Mouse (Mus musculus) heart, postnatal 0 days (tissue): ENCODE results near the gene Klhl25. TPM values are rescaled to one million over a fixed set of nuclear protein-coding genes. Genes with fewer than 3 reads are reported as not detected.
A peak's percentile ranks its signal among the peaks of the same experiment; 100 is the strongest.

Source experiments
- ATAC-seq: fragments of 200-750 bp; cut with Nextera tagmentation; 2 replicates; pipeline ENCODE4 v1.8.0; 2017; ENCODE audit warnings: low read depth, moderate number of reproducible peaks, moderate library complexity; ENCODE audit not compliant: insufficient read depth
- DNase-seq: peaks from one replicate; pipeline ENCODE4 v3.0.0-alpha.2; 2016; ENCODE audit warnings: low spot score
- H3K27ac ChIP-seq: fragments of 300-500 bp; sonication (generic); 2 replicates; pipeline ENCODE4 v1.5.1; 2014; ENCODE audit warnings: low read depth, mild to moderate bottlenecking
- H3K27me3 ChIP-seq: fragments of 300-500 bp; sonication (generic); 2 replicates; pipeline ENCODE4 v1.6.1; 2014; ENCODE audit warnings: low read length, mixed read lengths; ENCODE audit not compliant: control insufficient read depth, insufficient read depth
- H3K36me3 ChIP-seq: fragments of 300-500 bp; sonication (generic); replicated peaks from 2 replicates; pipeline ENCODE4 v1.6.1; 2014; ENCODE audit warnings: low read length, mixed read lengths; ENCODE audit not compliant: control insufficient read depth, insufficient read depth
- H3K4me1 ChIP-seq: fragments of 300-500 bp; sonication (generic); 2 replicates; pipeline ENCODE4 v1.6.1; 2014; ENCODE audit warnings: antibody characterized with exemption; ENCODE audit not compliant: control insufficient read depth, insufficient read depth
- H3K4me2 ChIP-seq: fragments of 300-500 bp; sonication (generic); 2 replicates; pipeline ENCODE4 v1.6.1; 2014; ENCODE audit warnings: low read depth, mild to moderate bottlenecking, low read length, moderate library complexity
- H3K4me3 ChIP-seq: fragments of 300-500 bp; sonication (generic); 2 replicates; pipeline ENCODE4 v1.5.1; 2014; ENCODE audit warnings: low read depth, low read length
- H3K9ac ChIP-seq: fragments of 300-500 bp; sonication (generic); replicated peaks from 2 replicates; pipeline ENCODE4 v1.6.1; 2014; ENCODE audit warnings: low read depth, low read length, mixed read lengths
- H3K9me3 ChIP-seq: fragments of 300-500 bp; sonication (generic); replicated peaks from 2 replicates; pipeline ENCODE4 v1.6.1; 2016; ENCODE audit warnings: low read length; ENCODE audit not compliant: control insufficient read depth
- CTCF ChIP-seq: IDR thresholded peaks from 2 replicates; pipeline ENCODE4 v1.5.1; 2016; ENCODE audit warnings: antibody characterized with exemption, control low read depth, low read depth
- EP300 ChIP-seq: IDR thresholded peaks from 2 replicates; pipeline ENCODE4 v1.6.1; 2016; ENCODE audit warnings: antibody characterized with exemption, low read depth
- WGBS: fragments of 180-500 bp; shearing (Covaris S2); extraction: QIAGEN DNeasy Blood & Tissue Kit; methylation state at CpG from one replicate; pipeline ENCODE4 v1.1.7; 2014; 5-methylcytosine and 5-hydroxymethylcytosine counted together
- polyA plus RNA-seq: library from polyadenylated mRNA; unstranded; fragments of >200 nt; fragmentation: Nextera tagmentation; extraction: Ambion mirVana; gene quantifications from 2 replicates; pipeline ENCODE4 v1.2.1, GENCODE M21; 2015
- total RNA-seq: library from RNA; depleted of rRNA; stranded (reverse); fragments of >200 nt; gene quantifications from 2 replicates; pipeline ENCODE4 v1.2.3, GENCODE M21; 2014; ENCODE audit warnings: low replicate concordance; rRNA removed

Klhl25 gene
- 15.0 and 20.7 TPM in 2 replicates for total RNA-seq
- polyA plus RNA-seq = 4.9 and 5.7 TPM in 2 replicates

- TF ChIP-seq CTCF = no peak
- TF ChIP-seq EP300 = no peak
- Histone ChIP-seq H3K4me3 (peak within 1 kb of the TSS; percentile 77), H3K9ac (peak within 1 kb of the TSS; percentile 73), H3K4me1 (peaks cover 15% of the 10 kb centered on the region), H3K36me3 (no peaks in the 10 kb centered on the region), H3K9me3 (no peaks in the 10 kb centered on the region), H3K4me2 (peak within 1 kb of the TSS; percentile 88), H3K27me3 (no peaks in the 10 kb centered on the region), H3K27ac (peak within 1 kb of the TSS; percentile 82)
- under 1% methylated on average over 60 of the region's 60 CpGs for WGBS
- peak; percentile 99 for ATAC-seq
- peak; percentile 97 for DNase-seq
These were observed at the start of gene Klhl25 for GRCm38 (mm10) chr7:75848115-75848775. Gene Klhl25, plus strand, starts transcription at chr7:75848310.

- Histone ChIP-seq H3K9ac (no peak overlapping the region), H3K27me3 (no peaks in the 10 kb centered on the region), H3K4me3 (no peak overlapping the region), H3K9me3 (no peaks in the 10 kb centered on the region), H3K27ac (no peak overlapping the region), H3K36me3 (no peaks in the 10 kb centered on the region), H3K4me1 (0 out of 2 replicates have a peak, but pooled peaks cover 5% of the 10 kb centered on the region), H3K4me2 (no peak overlapping the region)
- TF ChIP-seq CTCF (no peak), EP300 (no peak)
- WGBS = 79% methylated on average over 4 of the region's 4 CpGs
- ATAC-seq (no peak), DNase-seq (no peak)
These were observed 47.6 kb upstream of the Klhl25 start for GRCm38 (mm10) chr7:75800530-75800929.

- 0 out of 2 replicates have a peak, but pooled peaks cover 6% of the 10 kb centered on the region for H3K4me1 ChIP-seq
- H3K9me3 ChIP-seq = no peaks in the 10 kb centered on the region
- H3K36me3 ChIP-seq = no peaks in the 10 kb centered on the region
- WGBS = 88% methylated on average over 3 of the region's 3 CpGs
- H3K27ac ChIP-seq = no peak overlapping the region
- no peak overlapping the region for H3K9ac ChIP-seq
- DNase-seq (no peak), ATAC-seq (no peak)
- no peak for TF ChIP-seq CTCF
- TF ChIP-seq EP300 = no peak
- H3K4me3 ChIP-seq = no peak overlapping the region
- H3K27me3 ChIP-seq = no peaks in the 10 kb centered on the region
- no peak overlapping the region for H3K4me2 ChIP-seq
These were observed 47.1 kb upstream of the Klhl25 start for GRCm38 (mm10) chr7:75801022-75801421.

- WGBS = 83% methylated on average over 5 of the region's 5 CpGs
These were observed 46.3 kb upstream of the Klhl25 start for GRCm38 (mm10) chr7:75801621-75802358.

GRCm38 (mm10) chr7:75802887-75803286 is 45.2 kb upstream of the Klhl25 start:
- Histone ChIP-seq H3K4me3 (no peak overlapping the region), H3K4me2 (no peak overlapping the region), H3K27ac (no peak overlapping the region), H3K9ac (no peak overlapping the region), H3K36me3 (no peaks in the 10 kb centered on the region), H3K27me3 (no peaks in the 10 kb centered on the region), H3K9me3 (no peaks in the 10 kb centered on the region), H3K4me1 (peaks cover 9% of the 10 kb centered on the region; the same call in 1 of the 2 replicates)
- WGBS = 76% methylated on average over 3 of the region's 3 CpGs
- ATAC-seq (no peak), DNase-seq (no peak)
- no peak for TF ChIP-seq EP300
- TF ChIP-seq CTCF = no peak

More at GRCm38 (mm10) chr7:75801621-75802358, 46.3 kb upstream of the Klhl25 start:
- Histone ChIP-seq H3K4me3 (no peak overlapping the region), H3K9ac (no peak overlapping the region), H3K9me3 (no peaks in the 10 kb centered on the region), H3K4me1 (peaks cover 9% of the 10 kb centered on the region; the same call in 1 of the 2 replicates), H3K27me3 (no peaks in the 10 kb centered on the region), H3K27ac (no peak overlapping the region), H3K4me2 (no peak overlapping the region), H3K36me3 (no peaks in the 10 kb centered on the region)
- no peak for ATAC-seq
- DNase-seq = no peak
- TF ChIP-seq CTCF (no peak), EP300 (no peak)
